Mouse (Mus musculus) adrenal gland, adult 18-20 months (tissue): ENCODE measurements around the gene Pdzph1. TPM values are rescaled to one million over a fixed set of nuclear protein-coding genes. Genes with fewer than 3 reads are reported as not detected.

Source experiments
- DNase-seq, 2 experiments: peaks; one replicate each; pipeline ENCODE4 v3.0.0; 2021 to 2022; ENCODE audit warnings: low spot score in 2 of 2
- total RNA-seq, 2 experiments: library from RNA; stranded (reverse); gene quantifications; 1 replicate in 1 of 2; 2 replicates in 1 of 2; pipeline ENCODE4 v1.2.3; 2021

Pdzph1 gene
- total RNA-seq, 2 experiments from 2014 or later, result not detected

DNA sequence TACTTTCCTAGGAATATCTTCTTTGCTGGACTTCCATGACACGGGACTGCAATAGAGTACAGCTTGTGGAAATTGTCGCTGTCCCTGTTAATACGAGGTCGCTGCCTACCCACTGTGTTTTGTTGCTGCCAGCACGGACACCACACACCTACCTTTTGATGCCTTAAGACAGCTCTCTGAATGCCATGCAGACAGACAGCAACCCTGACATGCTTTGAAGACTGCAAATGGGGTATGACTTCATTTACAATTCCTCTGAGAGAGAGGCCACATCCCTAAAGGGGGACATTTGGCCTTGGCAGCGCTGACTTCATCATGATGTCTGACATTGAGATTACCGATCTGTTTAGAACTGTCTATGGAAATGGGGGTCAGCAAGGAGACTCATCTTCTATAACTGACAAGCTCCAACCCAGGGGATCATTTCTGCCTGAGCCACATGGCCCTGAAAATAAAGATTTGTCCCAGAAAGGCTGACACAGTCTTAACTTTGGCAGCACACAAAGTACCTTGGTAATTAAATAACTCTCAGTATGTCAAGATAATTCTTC, 67.8 kb downstream of the Pdzph1 start:
- DNase-seq, result peak in 1 of 2 experiments; percentile 18

- DNase-seq, result no peak
These were observed 68.4 kb downstream of the Pdzph1 start for GRCm38 (mm10) chr17:58922821-58923220.

- no peak for DNase-seq
These were observed 71.2 kb downstream of the Pdzph1 start for GRCm38 (mm10) chr17:58919927-58920326.

DNA sequence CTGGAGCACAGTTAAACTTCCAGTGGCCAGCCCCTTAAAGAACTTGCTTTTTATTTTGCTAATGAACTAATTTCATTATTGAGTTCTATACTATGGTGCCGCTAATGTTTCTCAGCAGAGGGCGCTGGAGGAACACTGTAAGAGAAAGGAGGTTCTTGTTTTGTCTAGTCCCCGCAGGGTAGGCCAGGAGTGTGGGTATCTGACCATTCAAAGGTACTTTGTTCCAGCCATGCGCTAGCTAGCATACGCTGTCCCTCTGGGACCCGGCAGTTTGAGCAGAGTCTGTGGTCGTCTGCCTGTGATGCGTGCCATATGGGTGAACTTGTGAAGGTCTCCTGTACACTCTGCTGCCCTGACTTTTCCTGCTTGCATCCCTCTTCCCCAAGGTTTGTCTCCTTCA, 72.1 kb downstream of the Pdzph1 start:
- peak; percentile 23 to 34 for DNase-seq

DNA sequence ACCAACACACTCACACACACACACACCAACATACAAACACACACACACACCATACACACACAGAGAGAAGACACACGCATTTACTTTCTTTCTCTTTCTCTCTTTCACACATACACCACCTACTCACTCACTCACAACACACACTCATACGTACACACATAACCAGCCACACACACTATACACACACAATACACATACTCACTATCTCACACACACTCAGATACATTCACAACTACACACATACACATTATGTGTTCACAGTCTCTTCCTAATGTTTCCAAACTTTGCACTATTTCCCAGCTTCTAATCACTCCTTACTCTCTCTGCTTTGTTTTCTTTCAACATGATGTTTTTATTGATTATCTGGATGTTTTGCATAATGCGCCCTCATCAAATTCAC, 72.6 kb downstream of the Pdzph1 start:
- no peak for DNase-seq

- no peak for DNase-seq
These were observed 79.6 kb downstream of the Pdzph1 start for GRCm38 (mm10) chr17:58911564-58911963.

GRCm38 (mm10) chr17:58909061-58909661, 82.0 kb downstream of the Pdzph1 start:
- peak; percentile 53 to 65 for DNase-seq

- no peak for DNase-seq
These were observed 85.2 kb downstream of the Pdzph1 start for GRCm38 (mm10) chr17:58906001-58906400.

DNA sequence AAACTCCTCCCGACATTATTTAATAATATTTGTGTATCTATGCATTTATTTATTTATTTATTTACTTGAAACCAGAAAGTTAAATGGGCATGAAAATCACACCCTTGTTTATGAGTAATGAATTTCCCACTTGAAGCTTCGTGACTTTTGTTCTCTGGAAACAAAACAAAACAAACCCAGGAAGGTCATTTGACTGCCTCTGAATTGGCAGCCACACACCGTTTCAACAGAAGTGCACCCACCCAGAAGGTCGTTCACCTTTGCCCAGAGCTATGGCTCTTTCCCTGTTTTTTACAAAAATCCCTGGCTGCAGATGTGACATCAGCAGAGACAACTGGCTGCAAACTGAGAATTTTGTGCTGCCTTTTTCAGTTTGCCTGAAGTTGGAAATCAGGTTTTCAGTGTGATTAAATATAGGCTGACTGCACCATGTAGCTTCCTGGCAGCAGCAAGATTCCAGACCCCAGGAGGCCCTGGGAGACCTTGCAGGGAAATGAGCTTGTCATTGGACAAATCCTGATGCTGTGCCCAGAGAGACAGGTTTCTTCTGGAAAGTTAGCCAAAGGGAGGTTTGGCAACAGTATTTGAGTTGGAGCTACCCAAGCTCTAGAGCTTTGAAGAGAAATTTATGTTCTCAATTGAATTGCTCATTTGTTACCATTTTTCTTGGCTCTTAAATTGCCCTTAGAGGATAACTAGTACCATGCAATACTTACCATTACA, 99.5 kb downstream of the Pdzph1 start:
- no peak for DNase-seq

DNA sequence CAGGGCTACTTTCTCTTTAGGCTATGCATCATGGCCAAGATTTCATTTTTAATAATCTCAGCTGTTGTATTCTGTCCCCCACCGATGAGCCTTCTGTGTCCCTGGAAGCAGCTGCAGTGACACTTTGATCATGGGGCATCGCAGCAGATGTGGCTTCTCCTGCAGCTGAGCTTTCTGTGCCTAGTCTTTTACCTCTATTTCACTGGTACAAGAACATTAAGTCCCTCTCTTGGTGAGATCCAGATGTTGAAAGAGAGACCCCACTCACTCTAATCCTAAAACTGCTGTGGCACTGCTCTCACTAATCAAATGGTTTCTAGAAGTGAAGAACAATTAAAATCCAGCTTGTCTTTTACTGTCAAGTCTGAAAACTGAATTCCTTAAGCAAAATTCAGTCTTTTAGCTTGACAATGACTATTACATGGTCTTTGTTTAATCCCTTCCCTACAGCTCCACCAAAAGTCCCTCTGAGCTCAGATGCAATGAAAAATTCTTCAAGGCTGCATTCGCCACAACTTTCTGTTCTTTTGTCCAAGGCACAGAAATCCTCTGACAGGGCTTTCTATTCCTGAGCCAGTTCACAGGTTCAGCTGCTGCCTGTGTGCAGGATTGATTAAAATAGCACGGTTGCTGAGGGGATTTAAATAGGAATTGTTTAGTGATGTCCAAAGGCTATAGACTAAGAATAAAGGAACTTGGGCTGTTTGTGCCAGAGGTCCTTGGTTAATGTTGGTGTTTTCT, 101.1 kb downstream of the Pdzph1 start:
- DNase-seq, result no peak

DNA sequence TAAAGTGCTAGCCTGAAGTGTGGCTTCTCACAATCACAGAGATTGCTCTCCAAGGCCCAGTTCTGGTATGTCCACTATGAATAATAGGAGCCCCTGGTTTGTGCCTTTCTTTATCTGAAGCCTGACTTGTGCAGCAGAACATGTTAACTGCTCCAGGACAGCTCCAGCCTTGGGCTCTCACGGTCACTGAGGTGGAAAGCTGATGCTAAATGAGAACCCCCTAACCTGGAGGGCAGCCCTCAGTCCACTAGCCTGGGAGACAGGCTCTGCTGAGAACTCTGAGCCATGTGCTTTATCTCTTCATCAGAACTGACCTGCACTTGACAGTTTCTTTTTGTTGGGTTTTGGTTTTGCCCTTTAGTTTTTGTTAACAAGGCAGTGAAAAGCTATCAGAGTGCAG, 106.8 kb downstream of the Pdzph1 start:
- DNase-seq, result no peak

GRCm38 (mm10) chr17:58873356-58873755, 117.8 kb downstream of the Pdzph1 start:
- DNase-seq, result no peak

- DNase-seq, result no peak
These were observed 120.4 kb downstream of the Pdzph1 start for GRCm38 (mm10) chr17:58870795-58871194.

Other genes starting within 250 kb of the Pdzph1 start
- 10 to 100 TPM; 47.2 to 49.0 TPM for gene Nudt12, start 22.0 kb upstream of the Pdzph1 start, total RNA-seq